Mouse (Mus musculus) midbrain, postnatal 0 days (tissue): ENCODE data around the gene Ncoa1. TPM values are rescaled to one million over a fixed set of nuclear protein-coding genes. Genes with fewer than 3 reads are reported as not detected.
A peak's percentile ranks its signal among the peaks of the same experiment; 100 is the strongest.

ENCODE experiments used
- ATAC-seq: fragments of 200-750 bp; cut with Nextera tagmentation; 2 replicates; pipeline ENCODE4 v1.8.0; 2017; ENCODE audit warnings: moderate number of reproducible peaks, mild to moderate bottlenecking, moderate TSS enrichment, moderate library complexity; ENCODE audit not compliant: low FRiP score
- DNase-seq: peaks from one replicate; pipeline ENCODE4 v3.0.0-alpha.2; 2015; ENCODE audit warnings: low spot score
- H3K27ac ChIP-seq: fragments of 300-500 bp; sonication (generic); 2 replicates; pipeline ENCODE4 v1.5.1; 2014; ENCODE audit warnings: low read depth, mild to moderate bottlenecking, low read length, mixed read lengths
- H3K27me3 ChIP-seq: fragments of 300-500 bp; sonication (generic); 2 replicates; pipeline ENCODE4 v1.6.1; 2014; ENCODE audit warnings: low read length, control low read depth, mixed read lengths; ENCODE audit not compliant: insufficient read depth
- H3K36me3 ChIP-seq: fragments of 300-500 bp; sonication (generic); 2 replicates; pipeline ENCODE4 v1.6.1; 2014; ENCODE audit warnings: low read length, control low read depth, mixed read lengths; ENCODE audit not compliant: insufficient read depth
- H3K4me1 ChIP-seq: fragments of 300-500 bp; sonication (generic); 2 replicates; pipeline ENCODE4 v1.6.1; 2014; ENCODE audit warnings: mild to moderate bottlenecking, control low read depth, antibody characterized with exemption, low read length, mixed read lengths; ENCODE audit not compliant: insufficient read depth
- H3K4me2 ChIP-seq: fragments of 300-500 bp; sonication (generic); 2 replicates; pipeline ENCODE4 v1.6.1; 2014; ENCODE audit warnings: low read depth, mild to moderate bottlenecking, low read length, mixed read lengths; ENCODE audit not compliant: poor library complexity, severe bottlenecking
- H3K4me3 ChIP-seq: fragments of 300-500 bp; sonication (generic); 2 replicates; pipeline ENCODE4 v1.5.1; 2014; ENCODE audit warnings: low read depth, mild to moderate bottlenecking, low read length, moderate library complexity
- H3K9ac ChIP-seq: fragments of 300-500 bp; sonication (generic); replicated peaks from 2 replicates; pipeline ENCODE4 v1.6.1; 2014; ENCODE audit warnings: mild to moderate bottlenecking, low read length, moderate library complexity, mixed read lengths; ENCODE audit not compliant: poor library complexity, severe bottlenecking
- H3K9me3 ChIP-seq: fragments of 300-500 bp; sonication (generic); 2 replicates; pipeline ENCODE4 v1.6.1; 2016; ENCODE audit warnings: low read length, control low read depth
- CTCF ChIP-seq: IDR thresholded peaks from 2 replicates; pipeline ENCODE4 v1.5.1; 2016; ENCODE audit warnings: antibody characterized with exemption, mild to moderate bottlenecking
- WGBS: fragments of 180-500 bp; shearing (Covaris S2); extraction: QIAGEN DNeasy Blood & Tissue Kit; methylation state at CpG from one replicate; pipeline ENCODE4 v1.1.7; 2014; 5-methylcytosine and 5-hydroxymethylcytosine counted together
- polyA plus RNA-seq: library from polyadenylated mRNA; unstranded; fragments of >200 nt; fragmentation: Nextera tagmentation; extraction: Ambion mirVana; gene quantifications from 2 replicates; pipeline ENCODE4 v1.2.1, GENCODE M21; 2015
- total RNA-seq: library from RNA; depleted of rRNA; stranded (reverse); fragments of >200 nt; gene quantifications from 2 replicates; pipeline ENCODE4 v1.2.3, GENCODE M21; 2014

Gene Ncoa1
- total and polyA plus RNA-seq, 2 experiments from 2014 or later, result 9.9 to 37.2 TPM

DNA sequence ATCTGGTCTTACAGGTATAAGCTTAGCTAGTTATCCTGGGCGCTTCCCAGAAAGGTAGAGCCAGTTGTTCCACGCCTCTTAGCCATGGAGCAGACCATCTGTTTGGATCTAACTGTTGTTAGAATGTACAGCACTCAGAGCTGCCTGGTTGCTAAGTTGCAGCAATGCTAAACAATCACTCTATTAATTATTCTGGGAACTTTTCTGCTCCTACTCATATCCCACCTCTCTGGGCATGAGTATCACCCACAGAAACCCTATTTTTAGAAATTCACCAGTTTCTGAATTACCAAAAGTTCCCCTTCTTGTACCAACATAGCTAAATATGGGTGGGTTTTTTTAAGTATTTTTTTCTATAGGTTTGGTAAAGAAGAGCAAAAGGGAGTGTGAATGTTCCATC, 43.4 kb downstream of the Ncoa1 start:
- Histone ChIP-seq H3K4me1 (no peaks in the 10 kb centered on the region), H3K4me2 (no peak overlapping the region), H3K9ac (no peak overlapping the region), H3K4me3 (no peak overlapping the region), H3K27ac (no peak overlapping the region), H3K9me3 (no peaks in the 10 kb centered on the region), H3K36me3 (no peaks in the 10 kb centered on the region), H3K27me3 (no peaks in the 10 kb centered on the region)
- no peak for ATAC-seq
- DNase-seq, result no peak
- TF ChIP-seq CTCF, result no peak
- 82% methylated on average over 2 of the region's 2 CpGs for WGBS

DNA sequence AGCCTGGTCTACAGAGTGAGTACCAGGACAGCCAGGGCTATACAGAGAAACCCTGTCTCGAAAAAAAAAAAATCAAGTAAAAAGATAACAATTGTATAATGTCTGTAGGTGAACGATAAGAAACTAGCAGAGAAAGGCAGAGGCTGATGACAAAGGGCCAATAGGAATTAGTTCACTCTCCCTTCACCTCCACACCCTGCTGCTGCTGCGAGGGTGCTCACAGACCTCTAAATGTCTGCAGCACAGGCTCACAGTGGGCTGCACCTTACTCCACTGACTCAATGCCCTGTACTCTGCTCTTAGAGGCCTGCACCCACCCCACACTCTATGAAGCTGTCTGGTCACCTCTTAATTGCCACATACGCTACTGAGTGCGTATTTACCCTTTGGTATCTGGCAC, 45.0 kb downstream of the Ncoa1 start:
- TF ChIP-seq CTCF, result no peak
- H3K9me3 ChIP-seq, result no peaks in the 10 kb centered on the region
- no peaks in the 10 kb centered on the region for H3K27me3 ChIP-seq
- ATAC-seq, result no peak
- no peak overlapping the region for H3K27ac ChIP-seq
- WGBS, result 92% methylated on average over 5 of the region's 5 CpGs
- no peak overlapping the region for H3K4me3 ChIP-seq
- H3K36me3 ChIP-seq, result no peaks in the 10 kb centered on the region
- H3K9ac ChIP-seq, result no peak overlapping the region
- DNase-seq, result no peak
- H3K4me2 ChIP-seq, result no peak overlapping the region
- no peaks in the 10 kb centered on the region for H3K4me1 ChIP-seq

DNA sequence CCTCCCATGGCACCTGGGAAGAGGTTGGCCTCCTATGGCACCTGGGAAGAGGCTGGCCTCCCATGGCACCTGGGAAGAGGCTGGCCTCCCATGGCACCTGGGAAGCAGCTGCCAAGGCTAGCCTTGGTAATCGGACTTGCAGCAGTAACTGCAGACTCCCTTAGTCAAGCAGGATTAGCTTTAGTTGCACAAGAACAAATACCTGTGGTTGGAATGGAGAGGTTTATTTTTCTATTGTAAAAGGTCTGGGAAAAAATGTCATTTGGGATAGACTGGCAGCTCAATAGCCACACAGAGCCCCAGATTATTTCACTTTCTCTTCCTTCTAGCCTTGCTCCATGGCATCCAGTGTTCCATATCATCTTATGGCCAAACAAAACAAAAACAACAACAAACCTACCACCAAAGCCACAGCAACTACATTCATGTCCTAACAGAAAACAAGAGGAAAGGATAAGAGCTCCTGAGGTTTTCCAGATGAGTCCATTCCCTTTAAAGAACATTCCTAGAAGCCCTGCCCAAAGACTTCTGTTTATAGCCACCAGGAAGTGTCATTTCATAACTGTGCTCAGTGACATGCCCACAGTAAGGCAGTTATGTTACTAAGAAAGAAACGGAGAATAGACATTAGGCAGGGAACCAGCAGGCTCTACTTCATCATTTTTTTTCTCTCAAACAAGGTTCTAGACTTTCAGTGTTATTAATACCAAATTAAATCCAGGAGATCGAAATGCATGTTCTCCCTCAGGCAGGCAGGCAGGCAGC, 46.7 kb downstream of the Ncoa1 start:
- Histone ChIP-seq H3K4me2 (no peak overlapping the region), H3K9me3 (no peaks in the 10 kb centered on the region), H3K27me3 (no peaks in the 10 kb centered on the region), H3K9ac (no peak overlapping the region), H3K4me1 (no peaks in the 10 kb centered on the region), H3K27ac (no peak overlapping the region), H3K4me3 (no peak overlapping the region), H3K36me3 (no peaks in the 10 kb centered on the region)
- no peak for ATAC-seq
- no peak for TF ChIP-seq CTCF
- whole genome bisulfite sequencing, result 73% methylated on average over 3 of the region's 3 CpGs
- DNase-seq, result no peak

DNA sequence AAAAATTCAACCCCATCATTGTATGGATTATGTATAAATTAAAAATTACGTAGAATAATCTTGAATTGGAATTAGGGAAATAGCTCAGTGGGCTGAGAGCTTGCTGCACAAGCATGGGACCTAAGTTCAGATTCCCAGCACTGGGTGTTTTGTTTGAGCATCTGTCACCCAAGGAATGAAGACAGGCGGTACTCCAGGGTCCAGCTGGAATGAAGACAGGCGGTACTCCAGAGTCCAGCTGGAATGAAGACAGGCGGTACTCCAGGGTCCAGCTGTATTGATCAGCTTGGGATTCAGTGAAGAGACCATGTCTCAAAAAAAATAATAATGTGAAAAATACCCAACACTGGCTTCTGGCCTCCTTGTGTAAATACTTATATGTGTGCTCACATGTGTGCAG, 58.2 kb downstream of the Ncoa1 start:
- 93% methylated on average over 4 of the region's 4 CpGs for WGBS
- no peaks in the 10 kb centered on the region for H3K9me3 ChIP-seq
- no peaks in the 10 kb centered on the region for H3K4me1 ChIP-seq
- no peak overlapping the region for H3K4me2 ChIP-seq
- no peaks in the 10 kb centered on the region for H3K36me3 ChIP-seq
- no peak overlapping the region for H3K9ac ChIP-seq
- no peak for TF ChIP-seq CTCF
- DNase-seq (no peak), ATAC-seq (no peak)
- H3K4me3 ChIP-seq, result no peak overlapping the region
- H3K27ac ChIP-seq, result no peak overlapping the region
- H3K27me3 ChIP-seq, result no peaks in the 10 kb centered on the region

DNA sequence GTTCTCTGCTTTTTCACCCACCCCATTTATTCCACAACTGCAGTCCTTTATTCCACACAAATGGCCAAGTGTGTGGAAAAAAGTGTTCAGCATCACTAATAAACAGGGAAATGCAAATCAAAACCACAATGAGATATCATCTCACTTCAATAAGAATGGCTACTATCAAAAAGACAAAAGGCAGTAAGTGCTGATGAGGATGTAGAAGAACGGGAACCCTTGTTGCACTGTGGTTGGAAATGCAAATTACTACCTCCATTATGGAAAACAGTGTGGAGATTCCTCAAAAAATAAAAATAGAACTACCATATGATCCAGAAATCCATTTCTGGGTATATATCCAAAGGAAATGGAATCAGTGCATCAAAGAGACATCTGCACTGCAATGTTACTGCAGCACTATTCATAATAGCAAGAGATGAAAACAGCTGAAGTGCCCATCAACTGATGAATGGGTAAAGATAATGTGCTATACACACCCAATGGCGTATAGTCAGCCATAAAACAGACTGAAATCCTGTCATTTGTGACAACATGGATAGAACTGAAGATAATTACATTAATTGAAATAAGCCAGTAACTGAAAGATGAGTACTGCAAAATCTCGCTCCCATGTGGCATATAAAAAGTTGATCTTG, 59.2 kb downstream of the Ncoa1 start:
- WGBS, result 87% methylated on average over 3 of the region's 3 CpGs
- no peak overlapping the region for H3K4me2 ChIP-seq
- no peak for DNase-seq
- no peaks in the 10 kb centered on the region for H3K4me1 ChIP-seq
- no peak overlapping the region for H3K4me3 ChIP-seq
- H3K9me3 ChIP-seq, result no peaks in the 10 kb centered on the region
- TF ChIP-seq CTCF, result no peak
- H3K9ac ChIP-seq, result no peak overlapping the region
- no peak overlapping the region for H3K27ac ChIP-seq
- H3K36me3 ChIP-seq, result no peaks in the 10 kb centered on the region
- ATAC-seq, result no peak
- H3K27me3 ChIP-seq, result no peaks in the 10 kb centered on the region

DNA sequence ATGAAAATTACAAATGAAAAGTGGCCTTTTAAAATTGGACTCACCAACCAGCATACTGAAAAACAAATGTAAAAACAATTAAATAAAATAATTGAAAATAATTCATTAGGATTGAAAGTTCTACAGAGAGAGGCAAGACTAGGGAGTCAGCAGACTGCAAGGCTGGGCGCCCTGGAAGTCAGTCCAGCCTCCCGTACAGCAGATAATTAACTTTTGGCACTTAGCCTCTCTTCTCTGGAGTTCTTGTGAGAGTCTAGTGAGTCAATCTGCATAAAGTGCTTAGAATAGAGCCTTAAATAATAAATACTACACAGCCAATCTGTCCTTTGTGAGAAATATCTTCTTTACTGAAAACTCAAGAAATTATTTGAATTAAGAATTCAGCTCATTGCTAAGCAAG, 69.9 kb downstream of the Ncoa1 start:
- Histone ChIP-seq H3K36me3 (no peaks in the 10 kb centered on the region), H3K9me3 (no peaks in the 10 kb centered on the region), H3K4me3 (no peak overlapping the region), H3K27ac (no peak overlapping the region), H3K4me1 (no peaks in the 10 kb centered on the region), H3K27me3 (no peaks in the 10 kb centered on the region), H3K9ac (no peak overlapping the region), H3K4me2 (no peak overlapping the region)
- no peak for TF ChIP-seq CTCF
- 70% methylated on average over 2 of the region's 2 CpGs for WGBS
- ATAC-seq (no peak), DNase-seq (peak; percentile 23)
